Mouse (Mus musculus) cerebellum, adult 18-20 months (tissue): ENCODE results near the gene 5730522E02Rik.

Experiments
- DNase-seq, 2 experiments: peaks; one replicate each; pipeline ENCODE4 v3.0.0; 2021

Gene 5730522E02Rik

DNA sequence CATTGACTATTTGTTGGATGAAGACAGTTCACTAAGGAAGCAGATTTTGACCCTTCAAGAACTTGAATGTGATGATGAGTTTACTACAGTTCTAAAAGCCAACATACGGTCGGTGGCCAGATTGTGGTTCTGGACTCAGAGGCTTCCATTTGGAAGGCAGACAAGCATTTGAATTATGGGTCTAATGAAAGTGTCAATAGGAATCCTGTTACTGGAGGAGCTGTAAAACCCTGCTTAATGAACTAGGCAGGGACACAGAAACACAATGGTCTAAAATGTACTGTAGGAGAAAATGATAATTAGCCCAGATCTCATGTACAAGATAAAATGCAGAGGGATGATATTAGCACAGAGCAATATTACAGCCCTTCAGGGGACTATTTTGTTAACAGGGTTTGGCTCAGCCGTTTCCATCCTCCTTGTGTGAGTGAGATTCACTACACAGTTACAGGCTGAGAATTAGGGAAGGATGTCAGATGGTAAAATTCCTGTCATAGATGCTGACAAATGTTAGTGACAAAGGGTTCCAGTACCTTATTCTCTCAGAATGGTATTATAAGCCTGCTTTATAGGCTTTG, 439.5 kb downstream of the 5730522E02Rik start:
- no peak for DNase-seq

DNA sequence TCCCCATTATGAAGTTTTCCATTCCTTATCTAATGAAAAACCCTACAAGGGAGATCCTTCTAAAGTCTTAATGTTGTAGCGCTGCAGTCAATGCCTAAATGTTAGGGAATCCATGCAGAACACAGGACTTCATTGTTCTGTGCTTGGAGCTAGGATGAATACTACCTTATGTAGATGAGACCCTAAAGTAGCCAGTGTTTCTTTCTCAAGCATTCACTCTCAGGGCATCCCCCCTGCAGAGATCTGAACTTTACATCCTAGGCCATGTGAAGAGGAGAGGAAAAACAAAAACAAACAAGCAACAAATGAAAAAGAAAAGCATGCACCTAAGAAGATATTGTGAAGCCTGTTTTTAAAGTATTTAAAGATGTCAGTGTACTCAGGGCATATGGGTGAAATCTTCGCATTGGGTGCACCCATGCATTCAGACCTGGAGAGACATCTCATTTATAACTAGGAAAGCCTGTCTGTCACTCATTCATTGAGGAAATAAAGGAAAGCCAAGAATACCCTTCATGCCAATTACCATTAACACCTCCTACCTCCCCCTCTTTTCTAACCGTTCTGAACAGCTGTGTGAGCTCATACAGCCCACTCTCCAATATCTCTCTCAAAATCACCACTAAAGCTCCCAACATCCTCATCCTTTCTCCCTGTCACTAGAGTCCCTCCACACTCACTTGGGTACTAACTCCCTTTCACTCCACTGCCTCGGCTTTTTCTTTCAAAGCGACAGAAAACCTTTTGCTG, 442.8 kb downstream of the 5730522E02Rik start:
- DNase-seq, result no peak

DNA sequence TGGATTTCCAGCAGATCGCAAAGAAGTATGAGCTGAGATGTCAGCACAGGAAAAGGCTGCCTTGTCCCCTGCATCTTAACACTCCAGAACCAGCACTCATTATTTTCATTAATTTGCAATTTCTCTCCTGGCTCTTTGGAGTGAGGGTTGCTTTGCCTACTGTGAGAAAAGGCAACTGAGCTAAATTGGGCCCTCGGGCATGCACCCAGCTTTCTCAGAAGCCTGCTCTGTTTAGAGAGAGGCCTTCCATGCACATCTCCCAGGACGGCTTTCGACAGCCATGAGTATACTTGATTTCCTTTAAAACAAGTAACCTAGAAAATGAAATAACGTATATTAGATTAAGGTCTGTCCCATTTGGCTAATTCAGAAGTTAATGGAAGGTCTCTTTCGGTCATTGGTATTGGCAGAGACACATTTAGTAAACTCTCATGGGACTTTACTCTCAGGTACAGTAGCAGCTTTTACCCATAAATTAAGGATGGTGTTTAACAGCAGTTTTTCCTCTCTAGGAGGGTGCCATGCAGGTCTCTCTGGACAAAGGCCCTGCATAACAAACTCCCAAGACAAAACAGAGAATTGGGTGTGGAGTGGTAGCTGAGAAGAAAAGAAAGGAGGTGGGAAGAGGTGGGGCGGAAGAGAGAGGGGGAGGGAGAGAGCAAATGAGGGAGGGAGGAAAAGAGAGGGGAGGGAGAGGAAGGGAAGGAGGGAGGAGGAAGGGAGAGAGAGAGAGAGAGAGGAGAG, 457.2 kb downstream of the 5730522E02Rik start:
- DNase-seq, result no peak

DNA sequence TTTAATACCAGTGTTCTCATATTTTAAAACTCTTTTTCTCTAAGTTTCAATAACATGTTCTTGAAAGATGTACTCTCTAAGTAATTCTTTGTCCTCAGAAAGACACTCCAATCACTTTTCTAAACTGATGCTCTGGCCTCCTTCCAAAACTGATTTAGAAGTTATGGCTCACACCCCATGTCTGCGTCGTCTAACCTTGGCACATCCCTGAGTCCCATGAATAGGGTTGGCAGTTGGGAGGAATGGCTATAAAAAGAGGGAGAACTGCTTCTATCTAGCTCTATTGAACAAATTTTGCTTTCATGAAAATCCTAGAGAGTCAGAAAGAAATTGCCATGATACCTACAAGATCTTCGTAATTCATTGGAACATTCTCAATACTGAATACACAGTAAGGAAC, 458.1 kb downstream of the 5730522E02Rik start:
- no peak for DNase-seq

DNA sequence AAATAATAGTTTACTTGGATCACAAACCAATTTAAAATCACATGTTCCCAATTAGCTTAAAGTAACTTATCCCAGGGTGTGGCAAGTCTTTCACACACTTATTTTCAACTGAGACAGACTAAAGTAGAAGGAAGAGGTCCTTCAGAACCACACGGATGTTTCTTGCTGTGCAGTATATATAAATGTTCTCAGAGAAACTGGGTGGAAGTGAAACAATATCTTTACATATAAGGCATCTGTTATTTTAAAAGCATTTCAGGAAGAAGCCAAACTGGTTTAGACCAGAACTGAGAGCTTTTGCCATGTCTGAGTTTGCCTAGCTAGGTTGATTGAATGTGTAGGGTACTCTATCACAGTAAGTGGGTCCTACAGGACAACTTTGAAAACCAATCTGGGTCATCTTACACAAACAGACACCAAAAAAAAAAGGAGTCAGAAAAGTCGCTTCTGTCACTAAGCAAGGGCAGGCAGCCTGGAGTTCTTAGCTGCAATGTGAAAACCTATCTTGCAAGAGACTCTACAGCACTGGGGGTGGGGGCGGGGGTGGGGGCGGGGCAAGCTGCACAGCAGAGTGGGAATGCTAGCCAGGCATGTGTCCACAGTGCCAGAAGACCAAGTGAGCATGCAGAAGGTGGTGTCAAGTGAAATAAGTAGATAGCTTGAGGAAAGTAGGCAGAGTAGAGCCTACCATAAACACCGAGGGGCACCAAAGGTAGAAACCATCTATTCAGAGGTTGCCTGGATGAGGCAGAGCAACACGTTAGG, 463.3 kb downstream of the 5730522E02Rik start:
- DNase-seq, result no peak

DNA sequence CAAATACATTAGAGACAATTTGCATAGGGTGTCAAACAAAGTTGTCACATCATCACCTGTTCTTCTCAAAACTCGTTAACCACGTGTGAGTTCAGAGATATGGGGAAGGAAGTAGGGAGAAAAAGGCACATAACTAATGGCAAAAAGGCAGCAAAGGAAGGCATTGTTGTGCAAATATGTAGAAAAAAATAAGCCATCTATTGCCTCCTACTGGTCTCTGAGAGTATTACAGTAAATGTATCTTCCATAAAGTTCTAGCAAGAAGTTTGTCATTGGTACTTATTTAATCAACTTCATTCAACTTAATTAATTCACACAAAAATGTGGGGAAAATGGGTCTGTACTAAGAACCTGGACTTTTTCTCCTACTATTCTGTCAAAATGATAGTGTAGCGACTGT, 466.9 kb downstream of the 5730522E02Rik start:
- DNase-seq, result no peak

DNA sequence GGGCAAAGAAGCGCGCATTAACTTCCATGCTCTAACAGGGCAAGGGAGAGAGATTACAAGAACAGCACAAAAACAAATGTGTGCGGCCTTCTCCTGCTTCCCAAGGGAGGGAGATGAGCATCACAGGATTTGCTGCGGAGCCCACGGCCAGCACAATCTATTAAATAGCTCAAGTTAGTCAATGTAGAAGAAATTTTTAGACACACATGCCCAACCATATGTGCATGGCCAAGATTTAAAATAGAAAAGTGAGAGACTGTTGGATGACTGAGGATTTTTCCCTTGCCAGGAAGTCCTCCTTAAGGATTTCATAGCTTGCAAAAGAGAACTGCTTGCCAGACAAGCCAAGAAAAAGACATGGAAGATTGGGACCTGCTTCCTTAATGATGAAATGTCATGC, 473.3 kb downstream of the 5730522E02Rik start:
- no peak for DNase-seq

DNA sequence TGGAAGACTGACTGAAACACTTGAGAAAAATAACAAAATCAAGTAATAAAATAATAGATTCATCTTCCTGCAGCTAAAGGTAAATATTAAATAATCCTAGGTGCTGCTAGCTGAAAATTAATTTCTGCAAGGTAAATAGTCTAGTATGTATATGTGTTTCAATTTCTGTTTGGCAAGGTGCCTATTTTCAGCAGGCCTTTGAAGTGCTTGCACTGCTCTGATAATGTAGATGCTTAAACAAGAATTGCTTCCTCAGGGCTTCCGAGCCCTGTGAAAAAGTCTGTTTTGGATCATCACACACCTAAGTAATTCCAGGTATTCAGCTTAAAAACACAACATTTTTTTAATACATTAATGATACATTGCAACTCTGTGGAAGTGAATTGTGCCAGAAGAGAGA, 481.1 kb downstream of the 5730522E02Rik start:
- no peak for DNase-seq

DNA sequence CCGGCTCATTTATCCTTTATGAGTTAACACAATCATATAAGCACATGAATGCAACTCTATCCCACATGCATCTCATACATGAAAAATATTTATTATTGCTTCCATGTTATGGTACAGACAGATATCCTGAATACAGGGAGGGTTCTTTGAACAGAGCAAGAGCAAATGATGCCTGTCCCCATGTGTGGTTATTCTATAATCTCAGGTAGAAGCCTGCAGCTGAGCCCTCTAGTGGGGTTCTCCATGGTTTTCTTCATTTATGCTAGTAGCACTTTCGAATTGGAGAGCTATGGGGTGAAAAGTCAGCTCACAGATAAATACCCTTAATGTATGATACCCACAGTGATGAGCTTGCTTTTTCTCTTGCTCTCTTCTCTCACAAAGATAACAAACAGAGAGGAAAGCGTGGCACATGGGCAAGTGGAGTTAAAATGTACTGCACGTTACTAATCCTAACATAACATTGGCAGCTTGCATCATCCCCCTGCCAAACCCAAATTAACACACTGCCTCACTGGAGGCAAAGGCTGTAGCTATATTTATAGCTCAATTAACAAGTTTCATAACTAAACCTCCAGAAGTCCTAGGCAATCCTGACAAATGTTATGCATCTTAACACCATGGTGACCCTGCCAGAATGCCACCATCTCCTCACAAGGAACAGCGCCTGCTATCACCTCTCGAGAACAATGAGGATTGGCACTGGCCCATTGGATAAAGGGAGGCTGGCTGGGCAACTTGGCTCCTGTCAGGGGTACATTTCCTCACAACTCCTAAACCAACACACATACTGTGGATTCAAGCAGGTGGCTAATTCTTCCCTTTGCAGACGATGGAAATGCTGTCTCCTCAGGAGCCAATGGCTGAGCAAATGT, 494.9 kb downstream of the 5730522E02Rik start:
- DNase-seq, result no peak

DNA sequence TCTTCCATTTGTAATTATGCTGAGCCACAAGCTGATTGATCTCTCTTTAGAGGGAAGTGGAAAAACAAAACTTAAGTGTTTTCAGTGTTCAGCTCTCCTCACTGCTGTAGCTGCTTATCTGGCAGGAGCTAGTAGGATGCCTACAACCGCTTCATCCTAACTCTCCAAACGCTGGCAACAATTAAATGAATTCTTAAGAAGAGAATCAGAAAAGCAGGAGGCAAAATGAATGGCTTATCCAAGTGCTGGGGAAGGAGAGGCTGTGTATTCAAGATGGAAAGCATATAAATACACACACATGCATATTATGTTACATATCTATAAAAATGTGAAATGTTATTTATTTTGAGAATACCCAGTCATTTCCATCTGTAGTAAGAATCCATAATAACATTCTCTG, 500.0 kb downstream of the 5730522E02Rik start:
- no peak for DNase-seq

DNA sequence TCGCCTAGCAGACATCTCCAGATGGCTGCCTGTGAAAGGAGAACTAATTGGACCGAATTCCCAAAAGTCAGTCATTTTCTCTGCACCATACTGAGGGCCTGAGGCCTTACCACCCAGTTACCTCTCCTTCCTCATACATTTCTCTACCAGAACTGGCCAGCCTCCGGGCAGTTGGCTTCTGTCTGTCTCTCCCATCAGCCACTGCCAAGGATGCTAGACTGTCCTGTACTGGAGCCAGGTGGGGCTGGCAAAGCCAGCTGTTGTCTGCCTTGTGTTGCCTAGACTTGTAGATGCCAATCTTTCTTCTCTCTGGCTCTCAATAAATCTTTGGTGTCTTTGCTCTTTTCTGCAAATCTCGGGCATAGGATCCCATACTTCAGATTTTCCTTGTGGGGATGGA, 500.7 kb downstream of the 5730522E02Rik start:
- DNase-seq, result no peak

DNA sequence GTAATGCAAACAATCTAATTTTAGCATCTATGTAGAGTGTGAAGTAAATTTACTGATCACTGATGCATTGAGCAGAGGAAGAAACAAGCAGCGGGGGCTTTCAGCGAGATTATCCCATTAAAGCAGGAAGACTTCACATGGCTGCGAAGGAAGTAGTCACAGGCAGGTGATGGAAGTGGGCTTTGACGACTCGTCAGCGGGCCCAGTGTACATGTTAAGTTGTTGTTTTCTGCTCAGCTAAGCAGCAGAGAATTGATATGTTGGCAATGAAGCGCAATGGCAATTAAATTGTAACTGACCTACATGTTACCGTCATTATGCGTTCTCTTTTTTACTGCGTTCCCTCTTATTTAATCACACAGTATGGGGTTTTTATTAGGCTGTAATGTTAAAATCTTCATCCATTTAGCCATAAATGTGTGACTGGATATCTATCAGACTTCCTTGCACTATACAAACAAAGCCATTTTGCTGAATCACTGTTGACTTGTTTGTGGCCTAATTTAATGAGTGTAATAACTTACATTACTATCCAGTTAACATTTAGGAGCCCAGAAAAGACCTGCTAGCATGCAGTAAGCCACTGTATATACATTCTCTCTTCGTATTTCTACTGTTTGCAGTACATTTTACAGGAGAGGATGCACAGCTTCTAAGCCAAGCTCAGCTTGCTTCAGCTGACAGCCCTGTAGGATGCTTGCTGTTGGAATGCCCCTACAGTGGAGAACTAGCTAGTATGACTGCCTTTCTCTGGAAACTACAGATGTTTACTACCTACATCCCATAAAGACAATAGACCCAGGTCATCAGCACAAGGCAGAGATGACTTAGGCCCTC, 506.0 kb downstream of the 5730522E02Rik start:
- no peak for DNase-seq

DNA sequence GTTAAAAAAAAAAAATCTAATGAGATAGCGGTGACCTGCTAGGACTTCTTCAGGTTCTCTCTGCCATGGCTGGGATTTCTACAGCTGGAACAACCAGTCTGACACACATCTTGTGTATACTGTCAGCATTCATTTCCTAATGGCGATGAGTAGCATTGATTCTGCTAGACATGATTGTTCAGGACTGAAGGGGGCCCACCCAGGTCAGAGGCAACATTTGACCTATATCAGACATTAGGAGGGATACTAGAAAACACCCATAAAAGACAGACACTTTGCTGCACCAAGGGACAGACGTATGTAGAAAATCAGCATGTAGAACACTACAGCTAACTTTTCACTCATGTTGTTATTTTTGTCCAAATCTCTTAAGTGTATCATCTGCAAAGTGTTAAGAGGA, 507.8 kb downstream of the 5730522E02Rik start:
- no peak for DNase-seq

DNA sequence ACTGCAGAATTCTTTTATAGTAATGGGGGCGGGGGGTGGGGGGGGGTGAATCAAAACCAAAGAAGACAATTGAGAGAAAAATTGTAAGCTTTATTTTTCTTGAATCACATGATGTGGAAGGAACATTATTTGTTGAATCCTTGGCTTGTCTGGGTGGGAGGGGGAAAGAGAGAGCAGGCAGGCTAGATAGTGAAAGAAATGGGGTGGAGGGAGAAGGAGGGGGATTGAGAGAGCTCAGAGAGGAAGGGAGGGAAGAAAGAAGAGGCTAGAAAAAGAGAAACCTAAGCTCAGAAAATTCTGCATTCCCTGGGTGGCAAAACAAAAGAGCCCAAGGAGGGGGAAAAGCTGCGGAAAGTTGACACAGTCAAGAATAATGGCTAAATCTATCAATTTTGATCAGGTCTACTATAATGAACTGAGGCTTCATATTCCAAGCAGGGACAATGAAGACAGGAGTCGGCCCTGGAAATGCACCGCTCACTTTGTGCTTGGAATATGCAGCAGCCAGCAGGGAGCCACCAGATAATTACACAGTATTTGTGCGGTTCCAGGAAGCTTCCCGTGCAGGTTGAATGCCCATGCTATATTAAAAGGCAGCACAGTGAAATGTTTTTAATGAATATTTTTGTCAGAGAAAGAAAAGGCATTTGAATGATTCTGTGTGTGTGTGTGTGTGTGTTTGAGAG, 512.9 kb downstream of the 5730522E02Rik start:
- DNase-seq, result no peak

DNA sequence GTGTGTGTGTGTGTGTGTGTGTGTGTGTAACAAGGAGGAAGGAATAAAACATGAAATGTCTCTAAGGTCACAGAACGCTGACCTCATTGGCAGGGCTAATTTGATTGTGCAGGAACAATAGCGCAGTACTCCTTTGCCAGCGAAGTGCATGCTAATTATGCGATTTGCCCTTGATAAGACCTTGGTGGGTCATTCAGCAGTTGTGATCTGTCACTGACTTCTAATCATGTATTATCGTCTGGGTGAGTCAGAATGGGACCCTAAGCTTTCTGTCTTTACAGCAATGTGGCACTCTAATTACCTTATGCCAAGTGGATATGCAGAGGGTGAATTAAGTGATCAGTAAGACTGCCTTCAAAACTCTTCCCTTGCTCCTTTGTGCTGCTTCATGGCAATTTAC, 514.4 kb downstream of the 5730522E02Rik start:
- no peak for DNase-seq

DNA sequence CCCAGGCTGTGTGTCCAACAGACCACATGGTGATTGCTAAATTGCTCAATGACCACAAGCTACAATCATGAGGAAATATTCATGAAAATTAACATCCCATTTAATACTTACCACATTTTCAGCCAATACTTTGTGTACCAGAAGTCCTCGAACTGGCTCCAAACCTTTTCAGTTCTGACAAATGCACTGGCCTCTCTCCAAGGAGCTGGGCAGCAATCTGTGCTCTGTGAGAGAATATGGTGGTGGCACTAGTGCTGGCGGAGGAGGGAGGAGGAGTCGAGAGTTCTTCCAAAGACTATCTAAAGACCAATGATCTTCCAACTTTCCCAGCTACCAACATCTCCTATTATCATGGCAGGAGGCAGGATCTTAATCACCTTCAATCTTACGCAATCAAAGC, 525.8 kb downstream of the 5730522E02Rik start:
- no peak for DNase-seq

DNA sequence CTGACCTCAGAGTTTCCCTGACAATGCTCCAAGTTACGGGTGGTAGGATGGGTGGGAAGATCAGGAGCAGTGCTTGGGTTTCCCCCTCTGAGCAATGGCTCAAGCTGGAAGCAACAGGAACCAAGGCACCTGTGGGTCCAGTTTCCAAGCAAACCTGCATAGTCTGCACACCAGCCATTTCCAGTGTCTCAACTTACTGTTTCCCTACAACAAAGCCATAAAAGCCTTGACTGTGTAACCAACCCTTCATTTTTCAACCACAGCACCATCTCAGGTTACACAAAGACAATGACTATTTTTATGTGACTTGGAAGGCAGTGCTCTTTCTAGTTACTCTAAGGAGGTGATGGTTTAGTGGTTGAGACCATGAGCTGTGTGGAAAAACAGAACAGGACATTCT, 530.7 kb downstream of the 5730522E02Rik start:
- no peak for DNase-seq

DNA sequence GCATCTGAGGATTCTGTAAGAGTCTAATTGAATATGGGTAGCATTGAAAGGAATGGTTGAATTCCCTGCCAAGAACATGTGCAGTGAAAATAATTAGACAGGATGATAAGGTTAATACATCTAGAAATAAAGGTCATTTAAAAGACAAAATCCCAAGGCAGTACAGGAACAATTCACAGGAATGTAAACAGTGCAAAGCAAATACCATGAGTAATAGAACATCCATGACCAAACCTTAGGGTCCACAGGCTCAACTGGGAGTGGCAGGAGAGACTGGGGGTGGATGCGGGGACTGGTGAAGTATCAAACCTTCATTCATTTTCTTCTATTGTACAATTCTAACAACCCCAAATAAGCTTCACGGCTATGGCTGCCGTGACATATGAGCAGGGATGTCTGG, 536.4 kb downstream of the 5730522E02Rik start:
- DNase-seq, result no peak

DNA sequence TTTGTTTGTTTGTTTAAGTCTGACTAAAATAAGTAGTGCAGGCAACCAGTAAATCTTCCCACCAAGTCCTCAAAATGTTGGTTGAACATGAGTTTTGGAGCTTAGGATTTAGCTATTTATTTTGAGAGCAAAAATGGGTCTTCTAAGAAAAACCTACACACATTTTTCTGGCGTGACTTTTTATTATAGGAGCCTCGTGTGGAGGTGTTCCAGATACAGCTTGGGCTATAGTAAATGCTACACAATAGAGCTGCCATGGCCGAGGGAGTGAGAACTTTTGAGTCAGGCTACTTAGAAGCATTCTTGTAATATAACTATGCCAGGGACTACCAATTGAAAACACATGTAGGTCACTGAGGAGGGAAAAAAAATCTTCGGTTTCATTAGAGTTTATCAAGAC, 540.5 kb downstream of the 5730522E02Rik start:
- no peak for DNase-seq

DNA sequence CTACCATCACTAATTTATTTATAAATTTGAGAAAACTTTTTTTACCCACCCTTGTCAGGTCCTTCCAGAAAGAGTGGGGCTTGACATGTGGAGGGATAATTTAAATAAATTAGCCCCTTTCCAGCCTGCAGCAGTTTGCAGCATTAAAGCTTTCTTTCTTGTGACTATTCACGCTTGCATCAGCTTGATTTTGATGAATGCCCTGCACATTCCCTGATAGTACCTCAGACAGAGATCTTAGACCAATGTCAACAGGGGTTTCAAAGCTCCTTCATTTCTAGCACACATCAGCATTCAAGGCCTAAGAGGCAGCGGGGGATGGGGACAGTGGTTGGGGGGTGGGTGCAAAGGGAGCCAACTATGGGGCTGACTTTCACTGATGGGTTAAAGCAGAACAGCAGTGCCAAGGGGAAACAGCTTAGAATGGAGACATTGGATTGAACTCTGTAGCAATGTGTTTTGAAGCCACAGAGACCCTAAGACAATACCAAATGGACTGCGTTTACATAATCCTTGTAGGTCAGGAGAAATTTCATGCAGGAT, 545.9 kb downstream of the 5730522E02Rik start:
- DNase-seq, result no peak

DNA sequence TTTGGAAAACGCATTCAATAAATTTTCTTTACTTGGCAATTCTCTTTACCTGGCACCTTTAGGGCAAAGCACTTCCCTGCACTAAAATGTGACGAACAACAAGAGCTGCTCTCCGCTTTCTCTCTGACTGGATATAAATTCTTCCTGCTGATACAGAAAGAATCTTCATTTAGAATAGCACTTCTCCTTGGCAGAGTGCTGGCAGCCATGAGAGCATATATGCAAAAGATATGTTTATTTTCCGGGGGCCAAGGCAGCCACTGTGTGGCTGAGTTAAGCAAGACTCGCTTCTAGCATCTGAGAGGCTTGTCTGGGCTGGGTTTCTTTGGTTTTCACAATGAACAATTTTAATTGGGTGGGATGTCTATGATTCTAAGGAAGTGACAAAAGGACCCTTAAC, 564.3 kb downstream of the 5730522E02Rik start:
- no peak for DNase-seq
